Mouse (Mus musculus) midbrain, embryonic 10.5 days (tissue): ENCODE results near the gene Fdxacb1. TPM values are rescaled to one million over a fixed set of nuclear protein-coding genes. Genes with fewer than 3 reads are reported as not detected.

Experiments
- DNase-seq: peaks from one replicate; pipeline ENCODE4 v3.0.0-alpha.2; 2017; ENCODE audit warnings: low spot score
- H3K27ac ChIP-seq: fragments of 300-500 bp; sonication (generic); replicated peaks from 2 replicates; pipeline ENCODE4 v1.5.1; 2016; ENCODE audit warnings: mild to moderate bottlenecking
- H3K27me3 ChIP-seq: fragments of 300-500 bp; sonication (generic); 2 replicates; pipeline ENCODE4 v1.6.1; 2016; ENCODE audit warnings: low read depth, mild to moderate bottlenecking; ENCODE audit not compliant: poor library complexity, severe bottlenecking
- H3K36me3 ChIP-seq: fragments of 300-500 bp; sonication (generic); 2 replicates; pipeline ENCODE4 v1.6.1; 2016; ENCODE audit warnings: mild to moderate bottlenecking, moderate library complexity
- H3K4me1 ChIP-seq: fragments of 300-500 bp; sonication (generic); 2 replicates; pipeline ENCODE4 v1.6.1; 2016
- H3K4me3 ChIP-seq: fragments of 300-500 bp; sonication (generic); 2 replicates; pipeline ENCODE4 v1.5.1; 2016; ENCODE audit warnings: mild to moderate bottlenecking, moderate library complexity
- H3K9me3 ChIP-seq: fragments of 300-500 bp; sonication (generic); replicated peaks from 2 replicates; pipeline ENCODE4 v1.6.1; 2016; ENCODE audit warnings: mild to moderate bottlenecking
- WGBS: fragments of 180-500 bp; shearing (Covaris S2); methylation state at CpG from one replicate; pipeline ENCODE4 v1.1.7; 2016; 5-methylcytosine and 5-hydroxymethylcytosine counted together
- polyA plus RNA-seq: library from polyadenylated mRNA; unstranded; fragments of >200 nt; fragmentation: Nextera tagmentation; extraction: Ambion mirVana; gene quantifications from 2 replicates; pipeline ENCODE4 v1.2.1, GENCODE M21; 2016

Fdxacb1 gene
- polyA plus RNA-seq, 1 experiment from 2014 or later: 12.8 TPM

DNA sequence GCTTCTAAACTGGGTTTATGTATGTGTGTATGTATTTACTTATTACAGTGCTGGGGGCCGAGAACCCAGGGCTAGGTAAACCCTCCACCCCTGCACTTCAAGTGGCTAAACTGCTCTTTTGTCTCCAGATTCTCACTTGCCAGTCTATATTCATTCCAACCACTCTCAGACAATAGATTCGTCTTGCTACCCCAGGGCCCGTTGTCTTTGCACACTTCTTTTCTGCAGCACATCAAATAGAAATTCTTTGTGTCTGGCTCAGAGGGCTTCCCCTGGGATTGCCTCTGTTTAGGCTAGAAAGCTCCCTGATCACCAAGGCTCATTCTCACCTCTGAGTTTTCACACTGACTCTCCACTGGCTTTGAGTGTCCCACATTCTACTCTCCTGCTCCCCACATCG, 35.5 kb upstream of the Fdxacb1 start:
- peak overlapping the region; percentile 72 for H3K27ac ChIP-seq
- peaks cover 19% of the 10 kb centered on the region for H3K27me3 ChIP-seq
- 9% methylated on average over 4 of the region's 4 CpGs for WGBS
- H3K4me1 ChIP-seq: peaks cover 38% of the 10 kb centered on the region
- H3K4me3 ChIP-seq: no peak overlapping the region
- H3K36me3 ChIP-seq: no peaks in the 10 kb centered on the region
- no peaks in the 10 kb centered on the region for H3K9me3 ChIP-seq
- DNase-seq: peak; percentile 27

DNA sequence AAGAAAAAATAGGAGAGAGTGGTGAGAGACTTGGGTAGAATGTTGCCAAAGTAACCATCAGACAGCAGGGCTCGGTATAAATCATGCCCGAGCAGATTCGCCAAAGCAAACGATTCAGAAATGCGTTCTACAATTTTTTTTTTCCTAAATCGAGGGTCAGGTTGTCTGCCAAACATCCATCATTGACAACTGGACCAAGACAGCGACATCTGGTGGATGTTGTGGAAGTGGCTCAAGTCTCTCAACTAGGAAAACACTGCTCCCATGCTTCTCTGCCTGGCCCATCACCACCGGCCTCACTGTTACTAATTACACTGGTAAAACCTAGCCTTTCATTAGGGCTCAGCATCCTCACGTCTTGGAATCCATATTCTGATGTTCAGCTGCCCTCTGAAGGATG, 33.0 kb upstream of the Fdxacb1 start:
- H3K36me3 ChIP-seq: no peaks in the 10 kb centered on the region
- WGBS: 10% methylated on average over 9 of the region's 9 CpGs
- peak; percentile 47 for DNase-seq
- peaks cover 35% of the 10 kb centered on the region for H3K4me1 ChIP-seq
- H3K27ac ChIP-seq: no peak overlapping the region
- H3K27me3 ChIP-seq: peaks cover 17% of the 10 kb centered on the region
- no peaks in the 10 kb centered on the region for H3K9me3 ChIP-seq
- H3K4me3 ChIP-seq: 0 out of 2 replicates have a peak overlapping the region, but pooled peaks have one; percentile 23

DNA sequence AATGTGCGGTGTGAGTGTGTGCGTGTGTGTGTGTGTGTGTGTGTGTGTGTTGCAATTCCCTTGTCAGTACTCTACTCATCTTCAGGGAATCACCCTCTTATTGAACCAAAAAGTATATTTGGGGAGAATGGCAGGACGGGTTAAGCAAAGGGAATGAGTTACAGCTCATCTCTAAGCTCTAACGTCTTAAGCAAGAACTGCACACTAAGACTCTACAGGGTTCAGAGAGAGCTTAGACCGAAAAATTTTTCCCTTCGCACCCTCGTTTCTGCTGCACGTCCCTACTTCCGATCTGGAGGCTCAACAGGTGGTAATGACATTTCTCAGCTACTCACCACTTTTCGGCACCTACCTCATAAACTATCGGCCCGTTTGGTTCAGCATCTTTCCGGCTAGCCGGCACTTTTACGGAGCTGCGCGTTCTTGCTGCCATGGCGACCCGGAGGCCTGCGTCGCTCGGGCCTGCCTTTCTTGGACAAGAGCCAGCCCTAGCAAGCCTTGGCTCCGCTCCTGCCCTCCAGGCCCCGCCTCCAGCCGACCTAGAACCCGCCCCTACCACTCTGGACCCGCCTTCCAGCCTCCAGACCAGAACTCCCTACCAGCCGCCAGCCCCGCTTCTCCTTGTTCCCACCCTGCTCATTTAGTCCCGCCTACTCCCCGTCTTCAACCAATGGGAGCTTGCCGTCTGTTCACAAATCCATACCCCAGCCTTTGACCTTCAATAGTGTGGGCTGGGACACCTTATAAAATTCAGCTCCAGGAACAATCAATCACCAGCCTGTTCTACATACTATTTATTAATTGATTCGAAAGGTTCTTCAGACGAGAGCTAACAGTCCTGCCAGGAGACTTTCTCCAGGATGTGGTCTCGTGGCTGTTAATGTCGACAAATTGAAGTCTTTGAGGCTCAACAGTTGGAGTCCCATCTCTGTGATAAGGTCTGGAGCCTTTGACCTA, 28.8 kb upstream of the Fdxacb1 start, which contains the start of gene Dixdc1:
Gene Dixdc1 (minus strand): TSS at position 604 of the 957 bp plus-strand sequence.
- H3K4me1 ChIP-seq: peaks cover 15% of the 10 kb centered on the region
- peak; percentile 93 for DNase-seq
- WGBS: 15% methylated on average over 36 of the region's 36 CpGs
- peak within 1 kb of the TSS; percentile 33; the same call in 1 of the 2 replicates for H3K27ac ChIP-seq
- H3K36me3 ChIP-seq: no peaks in the 10 kb centered on the region
- no peaks in the 10 kb centered on the region for H3K9me3 ChIP-seq
- H3K27me3 ChIP-seq: peaks cover 14% of the 10 kb centered on the region
- peak within 1 kb of the TSS; percentile 53 for H3K4me3 ChIP-seq

GRCm38 (mm10) chr9:50740867-50741784, 26.9 kb upstream of the Fdxacb1 start:
- no peak overlapping the region for H3K27ac ChIP-seq
- no peaks in the 10 kb centered on the region for H3K9me3 ChIP-seq
- H3K4me1 ChIP-seq: peaks cover 18% of the 10 kb centered on the region
- no peak overlapping the region for H3K4me3 ChIP-seq
- WGBS: 87% methylated on average over 14 of the region's 14 CpGs
- no peak for DNase-seq
- no peaks in the 10 kb centered on the region for H3K36me3 ChIP-seq
- peaks cover 29% of the 10 kb centered on the region for H3K27me3 ChIP-seq

DNA sequence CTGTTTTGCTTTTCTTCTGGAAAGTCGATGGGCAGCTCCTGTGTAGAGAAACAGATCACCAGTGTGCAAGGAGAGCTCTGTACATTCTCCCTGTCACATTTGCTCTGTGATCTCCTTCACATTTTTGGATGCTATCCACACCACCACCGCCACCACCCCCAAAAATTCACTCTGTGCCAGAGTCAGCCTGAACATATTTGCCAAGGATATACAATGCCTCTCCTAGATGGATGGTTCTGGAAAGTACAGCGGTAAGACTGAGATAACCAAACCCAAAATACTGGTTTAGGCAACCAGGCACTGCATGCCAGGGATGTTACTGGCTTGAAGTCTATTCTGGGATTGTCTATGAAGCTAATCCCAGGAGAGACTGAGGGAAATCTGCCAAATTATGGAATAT, 25.8 kb upstream of the Fdxacb1 start:
- 86% methylated on average over 3 of the region's 3 CpGs for WGBS
- Histone ChIP-seq H3K4me1 (peaks cover 23% of the 10 kb centered on the region), H3K9me3 (no peaks in the 10 kb centered on the region), H3K27me3 (peaks cover 40% of the 10 kb centered on the region), H3K4me3 (no peak overlapping the region), H3K27ac (no peak overlapping the region), H3K36me3 (no peaks in the 10 kb centered on the region)
- no peak for DNase-seq

GRCm38 (mm10) chr9:50742744-50743143, 25.3 kb upstream of the Fdxacb1 start:
- DNase-seq: no peak
- 73% methylated on average over 2 of the region's 2 CpGs for WGBS
- H3K27ac ChIP-seq: no peak overlapping the region
- H3K27me3 ChIP-seq: peaks cover 41% of the 10 kb centered on the region
- no peaks in the 10 kb centered on the region for H3K36me3 ChIP-seq
- no peaks in the 10 kb centered on the region for H3K9me3 ChIP-seq
- peaks cover 23% of the 10 kb centered on the region for H3K4me1 ChIP-seq
- no peak overlapping the region for H3K4me3 ChIP-seq

- H3K36me3 ChIP-seq: no peaks in the 10 kb centered on the region
- DNase-seq: no peak
- peaks cover 10% of the 10 kb centered on the region for H3K4me1 ChIP-seq
- H3K4me3 ChIP-seq: peak overlapping the region; percentile 54
- peaks cover 35% of the 10 kb centered on the region for H3K27me3 ChIP-seq
- no peaks in the 10 kb centered on the region for H3K9me3 ChIP-seq
- WGBS: 12% methylated on average over 7 of the region's 7 CpGs
- H3K27ac ChIP-seq: peak overlapping the region; percentile 61; the same call in 1 of the 2 replicates
Measured at GRCm38 (mm10) chr9:50745806-50746205, 22.2 kb upstream of the Fdxacb1 start.

DNA sequence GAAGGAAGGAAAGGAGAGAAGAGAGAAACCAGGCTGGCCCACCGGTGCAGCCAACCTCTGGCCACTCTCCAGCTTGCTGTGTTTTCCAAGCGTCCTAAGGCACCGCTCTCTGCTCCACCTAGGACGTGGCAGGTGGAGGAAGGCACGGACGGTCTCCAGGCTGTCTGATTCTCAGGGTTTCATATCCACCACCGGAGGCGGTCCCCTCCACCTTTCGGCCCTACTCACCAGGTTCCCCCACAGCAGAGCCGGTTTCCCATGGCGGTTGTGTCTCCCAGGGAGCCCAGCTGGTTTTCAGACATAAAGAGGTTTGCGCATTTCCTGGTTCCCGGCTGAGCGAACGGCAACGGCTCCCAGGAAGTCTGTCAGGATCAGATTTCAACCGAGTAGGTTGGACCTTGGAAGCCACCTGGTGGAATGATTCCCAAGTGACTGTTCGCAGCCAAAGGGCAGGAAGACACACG, 21.8 kb upstream of the Fdxacb1 start, which contains the start of gene 2310030G06Rik:
Gene 2310030G06Rik (minus strand): TSS at position 323 of the 464 bp plus-strand sequence.
- peak; percentile 23 for DNase-seq
- Histone ChIP-seq H3K9me3 (no peaks in the 10 kb centered on the region), H3K4me3 (peak within 1 kb of the TSS; percentile 54), H3K27me3 (peaks cover 35% of the 10 kb centered on the region), H3K4me1 (peaks cover 10% of the 10 kb centered on the region), H3K27ac (peak within 1 kb of the TSS; percentile 61; the same call in 1 of the 2 replicates), H3K36me3 (no peaks in the 10 kb centered on the region)
- WGBS: 2% methylated on average over 19 of the region's 19 CpGs

DNA sequence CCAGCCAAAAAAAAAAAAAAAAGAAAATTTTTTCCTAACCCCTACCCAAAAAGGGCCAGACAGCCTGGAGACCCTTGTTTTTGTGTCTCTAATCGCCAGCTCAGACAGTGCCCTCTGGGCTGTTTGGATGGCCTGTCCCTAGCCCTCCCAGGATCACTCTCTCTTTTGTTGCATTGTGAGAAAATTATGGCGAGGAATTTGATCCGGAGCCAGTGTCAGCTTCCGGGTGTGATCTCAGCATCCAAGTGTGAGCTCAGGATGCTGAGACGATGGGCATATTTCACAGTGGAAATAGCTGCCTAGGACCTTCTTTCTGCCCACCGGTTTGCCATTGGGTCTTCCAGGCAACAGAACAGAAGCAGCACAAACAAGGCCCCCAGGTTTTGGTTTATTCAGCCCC, 17.3 kb upstream of the Fdxacb1 start:
- Histone ChIP-seq H3K9me3 (no peaks in the 10 kb centered on the region), H3K4me3 (no peak overlapping the region), H3K4me1 (peaks cover 19% of the 10 kb centered on the region), H3K27ac (no peak overlapping the region), H3K36me3 (no peaks in the 10 kb centered on the region), H3K27me3 (peaks cover 40% of the 10 kb centered on the region)
- no peak for DNase-seq
- 76% methylated on average over 6 of the region's 6 CpGs for WGBS

DNA sequence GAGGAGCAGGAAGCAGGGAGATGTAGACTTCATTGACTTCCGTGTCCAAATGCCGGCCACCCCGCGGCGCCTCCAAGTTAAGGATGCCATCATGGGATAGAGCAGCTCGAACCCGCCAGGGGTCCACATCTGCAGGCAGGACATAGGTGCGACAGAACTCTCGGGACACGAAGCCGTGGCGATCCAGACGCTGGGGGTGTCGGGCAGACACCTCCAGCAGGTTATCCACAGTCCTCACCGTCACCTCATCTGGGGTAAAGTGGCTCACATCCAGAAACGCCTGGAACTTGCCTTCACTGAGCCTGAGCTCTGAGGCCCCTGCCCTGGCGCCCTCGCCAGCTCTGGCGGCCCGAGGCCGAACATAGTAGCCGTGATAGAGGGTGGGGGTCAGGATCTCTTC, 16.7 kb upstream of the Fdxacb1 start, which contains the start of gene Cryab:
Gene Cryab (plus strand): TSS at position 3 of the 400 bp plus-strand sequence.
- Histone ChIP-seq H3K27ac (0 out of 2 replicates have a peak within 1 kb of the TSS, but pooled peaks have one; percentile 24), H3K4me1 (peaks cover 13% of the 10 kb centered on the region), H3K4me3 (no peak within 1 kb of the TSS), H3K9me3 (no peaks in the 10 kb centered on the region), H3K27me3 (peaks cover 34% of the 10 kb centered on the region), H3K36me3 (no peaks in the 10 kb centered on the region)
- WGBS: 75% methylated on average over 22 of the region's 22 CpGs
- no peak for DNase-seq

- H3K36me3 ChIP-seq: no peaks in the 10 kb centered on the region
- H3K4me3 ChIP-seq: no peak within 1 kb of the TSS
- peaks cover 9% of the 10 kb centered on the region; the same call in 1 of the 2 replicates for H3K4me1 ChIP-seq
- DNase-seq: no peak
- 70% methylated on average over 14 of the region's 14 CpGs for WGBS
- no peaks in the 10 kb centered on the region for H3K9me3 ChIP-seq
- H3K27ac ChIP-seq: 0 out of 2 replicates have a peak within 1 kb of the TSS, but pooled peaks have one; percentile 24
- H3K27me3 ChIP-seq: peaks cover 26% of the 10 kb centered on the region
Measured at GRCm38 (mm10) chr9:50752054-50752602, 15.9 kb upstream of the Fdxacb1 start, which contains the start of gene Hspb2. Gene Hspb2, minus strand, starts transcription at chr9:50752354.
